Mouse (Mus musculus): ENCODE measurements around the gene Arhgap32. TPM values are rescaled to one million over a fixed set of nuclear protein-coding genes. Genes with fewer than 3 reads are reported as not detected.

Gene Arhgap32
- total RNA-seq, 4 experiments from 2014 or later, result 403 to 500 (median 438) TPM

DNA sequence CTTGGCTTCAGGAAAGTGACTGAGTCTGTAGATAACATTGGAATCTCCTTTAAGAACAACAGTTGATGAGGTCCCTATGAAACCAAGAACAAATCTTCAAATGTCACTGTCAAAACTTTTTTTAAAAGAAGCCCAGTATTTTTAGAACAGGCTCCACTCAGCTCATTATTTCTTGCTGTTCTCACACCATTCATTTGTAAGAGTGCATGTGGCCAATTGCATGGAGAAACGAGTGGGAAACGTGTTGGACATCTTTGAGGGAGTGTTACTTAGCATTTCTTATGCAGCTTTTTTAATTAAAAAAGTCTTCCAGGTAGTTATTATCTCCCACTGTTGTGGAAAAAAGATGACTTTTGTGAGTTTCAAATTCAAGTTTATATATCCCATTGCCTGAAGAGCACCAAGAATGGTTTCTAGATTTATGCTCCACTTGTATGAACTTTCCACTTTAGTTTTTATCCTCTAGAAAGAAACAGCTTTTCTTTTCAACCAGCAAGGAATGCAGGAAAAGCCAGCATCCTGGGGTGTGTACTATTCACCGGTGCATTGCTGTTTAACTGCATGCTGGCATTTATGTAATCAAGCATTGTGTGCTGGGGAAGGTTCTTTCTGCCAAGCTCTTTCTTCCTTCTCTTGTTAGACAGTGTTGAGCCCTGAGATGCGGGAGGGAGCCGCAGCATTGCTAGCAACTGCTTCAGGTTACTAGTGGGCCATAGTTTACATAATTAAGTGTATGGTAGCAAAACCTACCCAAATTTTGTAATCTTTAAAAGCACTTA, 76.5 kb downstream of the Arhgap32 start:
- no peak for DNase-seq (ENCODE audit: low spot score in 2 of 2)

DNA sequence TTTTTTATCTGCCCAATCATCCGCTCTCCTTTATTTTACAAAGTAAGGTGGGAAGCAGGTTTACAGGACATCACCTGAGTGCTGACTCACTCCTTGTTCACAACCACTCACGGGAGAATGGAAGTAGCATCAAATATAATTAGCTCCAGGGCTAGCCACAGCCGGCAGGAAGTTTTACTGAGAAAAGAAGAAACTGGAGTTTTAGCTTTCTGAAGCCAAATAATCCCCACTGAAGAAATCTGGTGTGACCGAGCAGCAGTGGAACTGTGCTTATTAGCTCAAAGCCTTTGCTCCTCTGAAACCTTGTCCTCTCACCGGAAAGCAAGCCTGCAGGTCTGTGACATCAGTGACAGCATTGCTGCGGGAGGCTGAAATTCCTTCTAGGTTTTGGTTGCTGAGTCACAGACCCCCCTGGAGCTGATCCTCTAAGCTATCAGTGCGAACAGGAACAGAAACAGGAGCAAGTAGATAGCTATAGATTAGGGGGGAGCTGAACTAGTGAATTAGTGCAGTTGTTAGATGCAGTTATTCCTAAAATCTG, 88.6 kb downstream of the Arhgap32 start:
- DNase-seq (ENCODE audit: low spot score in 2 of 2), result no peak

DNA sequence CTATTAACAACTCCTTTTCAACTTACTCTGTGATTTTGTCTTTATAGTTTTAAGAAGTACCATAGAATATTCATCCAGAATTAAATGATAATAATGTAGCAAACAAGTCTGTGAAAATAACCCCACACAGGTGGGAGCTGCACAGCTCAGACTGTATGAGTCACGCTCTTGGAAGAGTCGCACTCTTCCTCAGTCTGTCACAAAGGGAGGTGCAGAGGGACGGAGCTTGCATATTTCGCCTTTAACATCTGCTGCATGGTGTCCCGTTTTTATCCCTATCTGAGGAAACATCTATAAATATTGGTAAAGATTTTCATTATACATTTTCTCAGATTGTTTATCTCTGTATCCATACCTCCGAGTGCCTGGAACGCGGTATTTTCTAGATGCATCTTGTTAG, 91.2 kb downstream of the Arhgap32 start:
- peak in 1 of 2 experiments; percentile 60 for DNase-seq (ENCODE audit: low spot score in 2 of 2)

DNA sequence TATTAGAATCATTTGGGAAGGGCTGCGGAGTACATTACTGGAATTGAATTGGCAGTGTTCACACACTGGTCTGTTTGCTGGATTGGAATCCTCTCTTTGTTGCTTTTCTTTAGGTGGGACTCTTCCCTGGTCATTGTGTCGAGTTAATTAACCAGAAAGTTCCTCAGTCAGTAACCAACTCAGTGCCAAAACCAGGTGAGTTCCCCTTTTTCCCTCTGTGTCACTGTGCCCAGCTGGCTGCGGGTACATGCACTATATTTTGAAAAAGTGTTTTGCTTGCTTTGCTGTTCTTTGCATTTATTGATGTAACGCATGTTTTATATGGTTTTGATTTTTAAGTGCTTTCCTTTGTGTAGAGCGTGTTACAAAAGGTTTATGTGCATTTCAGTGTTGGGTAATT, 92.1 kb downstream of the Arhgap32 start:
- DNase-seq (ENCODE audit: low spot score in 2 of 2), result no peak

DNA sequence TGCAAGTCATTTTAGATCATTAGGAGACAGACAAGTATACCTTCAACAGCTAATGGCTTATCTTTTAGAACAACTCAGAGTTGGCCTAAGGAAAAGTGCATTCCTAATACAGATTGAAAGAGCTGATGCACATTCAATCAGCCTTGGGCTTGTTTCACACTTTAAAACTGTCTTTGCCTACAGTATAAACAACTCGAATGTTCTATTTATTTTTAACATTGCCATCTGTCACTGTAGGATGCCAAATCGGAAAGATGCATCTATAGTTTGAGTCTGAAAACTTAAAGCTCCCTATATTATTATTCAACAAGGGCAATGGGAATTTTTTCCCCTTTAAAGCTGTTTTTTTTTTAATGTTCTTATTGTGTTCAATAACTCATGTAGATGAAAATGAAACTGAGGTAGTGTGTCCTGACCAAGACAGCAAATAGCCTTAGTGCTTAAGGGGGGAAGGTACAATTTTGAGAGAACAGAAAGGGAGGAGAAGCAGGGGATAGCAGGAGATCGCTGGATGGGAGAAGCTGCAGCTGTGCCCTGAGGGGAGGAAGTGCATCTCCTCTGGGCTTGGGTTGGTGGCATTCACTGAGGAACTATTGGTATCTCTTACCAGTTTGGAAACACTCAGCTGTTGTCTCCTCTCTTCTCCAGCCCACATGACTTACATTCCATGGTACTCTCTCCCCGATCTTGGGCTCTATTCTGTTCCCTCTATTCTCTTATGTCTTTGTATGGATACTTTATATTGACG, 101.1 kb downstream of the Arhgap32 start:
- DNase-seq (ENCODE audit: low spot score in 2 of 2), result no peak

DNA sequence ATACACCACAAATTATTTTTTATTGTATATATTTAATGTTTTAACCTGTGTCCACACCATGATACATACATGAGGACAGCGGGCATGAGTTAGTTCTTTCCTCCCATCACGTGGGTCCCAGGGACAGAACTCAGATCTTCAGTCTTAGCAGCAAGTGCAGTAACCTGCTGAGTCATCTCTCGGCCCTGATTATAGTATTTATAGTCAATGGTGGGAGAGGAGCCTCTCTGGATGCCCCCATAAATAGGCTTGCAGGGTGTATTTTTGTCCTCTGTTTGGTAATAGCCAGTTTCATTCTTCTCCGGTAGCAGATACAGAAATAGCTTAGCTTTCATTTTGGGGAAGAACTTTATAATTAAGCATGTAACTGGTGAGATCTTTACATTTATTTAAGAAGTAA, 103.5 kb downstream of the Arhgap32 start:
- DNase-seq (ENCODE audit: low spot score in 2 of 2), result no peak

DNA sequence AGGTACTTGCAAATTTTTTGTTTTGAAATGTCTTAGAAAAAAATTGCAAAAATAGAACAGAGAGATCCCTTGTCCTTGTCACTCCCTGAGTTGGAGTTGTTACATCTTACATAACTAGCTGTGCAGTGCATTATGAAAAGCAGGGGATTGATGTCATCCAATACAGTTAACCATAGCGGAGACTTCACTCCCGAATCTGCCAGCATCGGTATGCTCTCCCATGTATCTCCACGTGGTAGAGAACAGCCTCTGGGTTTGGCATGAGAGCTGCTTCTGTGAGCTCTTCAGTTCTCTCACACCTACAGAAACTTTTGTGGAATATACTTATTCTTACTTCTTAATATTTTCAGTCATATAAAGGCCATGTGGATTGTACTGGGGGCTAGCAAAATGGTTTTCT, 106.2 kb downstream of the Arhgap32 start:
- peak in 1 of 2 experiments; percentile 65 for DNase-seq (ENCODE audit: low spot score in 2 of 2)

DNA sequence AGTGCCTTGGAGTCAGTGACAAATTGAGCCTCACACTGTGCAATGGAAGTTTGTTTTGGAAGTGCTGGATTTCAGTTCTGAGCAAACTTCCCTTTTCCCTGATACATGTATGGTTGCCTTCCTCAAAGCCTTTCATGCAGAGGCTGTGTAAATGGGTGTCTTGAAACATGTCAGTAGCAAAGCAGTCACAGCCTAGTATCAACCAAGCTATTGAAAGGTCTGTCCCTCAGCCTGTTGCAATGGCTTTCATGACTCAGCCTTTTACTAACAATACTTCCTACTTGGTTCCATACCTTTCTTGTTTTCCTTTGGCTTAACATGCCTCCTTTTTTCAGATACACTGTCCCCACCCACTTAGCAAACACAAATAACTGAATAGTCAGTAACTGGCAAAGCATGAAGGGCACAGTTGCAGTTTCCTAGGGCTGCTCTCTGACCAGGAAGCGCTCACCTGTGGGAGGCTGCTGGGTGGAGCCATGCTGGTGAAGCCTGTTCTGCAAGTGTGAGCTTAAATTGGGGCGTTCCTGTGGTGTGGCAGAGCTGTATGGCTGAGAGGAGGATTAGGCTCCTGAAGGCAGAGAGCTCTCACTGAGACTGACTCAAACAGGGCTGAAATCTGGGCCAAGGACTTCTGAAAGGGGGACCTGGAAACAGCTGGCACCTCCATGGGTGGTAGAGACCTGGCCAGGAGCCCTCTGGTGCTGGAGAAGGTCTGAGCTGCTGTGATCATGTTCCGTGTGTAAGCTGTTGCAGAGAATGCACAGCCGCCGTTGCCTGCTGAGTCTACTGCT, 108.0 kb downstream of the Arhgap32 start:
- peak; percentile 5 to 73 for DNase-seq (ENCODE audit: low spot score in 2 of 2)

DNA sequence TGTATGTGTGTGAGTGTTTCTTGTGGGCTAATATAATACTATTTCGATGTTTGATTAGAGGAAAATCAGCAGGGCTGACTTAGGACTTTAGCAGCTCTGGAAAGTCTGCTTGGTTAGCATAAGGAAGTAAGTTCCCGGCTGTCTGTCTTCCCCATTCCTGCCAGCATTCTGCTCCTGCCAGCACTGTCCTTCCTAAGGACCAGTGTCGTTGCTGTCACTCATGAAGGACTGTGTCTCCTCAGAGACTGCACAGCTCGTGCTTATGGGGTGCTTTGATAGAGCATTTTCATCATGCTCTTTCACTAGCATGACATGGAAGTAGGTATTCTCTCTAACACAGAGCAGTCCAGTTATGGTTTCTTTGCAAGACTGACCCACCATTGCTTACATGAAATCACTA, 109.0 kb downstream of the Arhgap32 start:
- peak in 1 of 2 experiments; percentile 20 for DNase-seq (ENCODE audit: low spot score in 2 of 2)

DNA sequence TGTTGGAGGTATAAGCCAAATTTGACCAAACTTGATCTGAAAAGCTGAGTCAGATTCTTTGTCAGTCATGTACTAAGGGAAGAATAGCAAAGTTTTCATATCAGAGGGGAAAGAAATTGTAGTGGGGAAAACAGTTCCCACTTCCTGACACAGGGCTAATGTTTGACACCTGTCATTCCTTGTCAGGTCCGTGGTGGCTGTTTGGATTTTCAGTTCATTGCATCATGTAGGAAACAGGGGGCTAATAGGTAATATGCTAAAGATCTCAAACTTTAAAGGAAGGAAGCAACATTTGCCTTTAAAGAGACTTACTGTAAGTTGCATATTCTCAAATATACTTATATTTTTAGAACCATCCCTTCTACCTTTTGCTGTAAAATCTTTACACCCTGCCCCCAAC, 109.6 kb downstream of the Arhgap32 start:
- no peak for DNase-seq (ENCODE audit: low spot score in 2 of 2)

DNA sequence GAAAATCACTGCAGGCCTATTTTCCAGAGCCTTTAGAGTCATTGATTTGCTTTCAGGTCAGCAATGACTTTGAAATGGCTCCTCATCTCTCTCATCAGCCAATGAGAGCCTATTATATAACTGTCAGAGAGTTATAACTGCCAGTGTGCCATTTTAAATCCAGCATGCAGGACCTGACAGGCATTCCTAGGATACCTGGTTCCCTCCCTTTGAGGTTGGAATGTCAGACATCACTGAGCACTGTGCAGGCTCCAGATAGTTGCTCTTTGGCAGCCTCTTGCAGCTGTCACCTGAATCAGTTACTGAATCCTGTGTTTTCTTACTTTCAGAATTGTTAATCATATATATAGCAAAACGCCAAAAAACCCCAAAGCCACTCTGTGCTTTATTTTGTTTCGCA, 111.1 kb downstream of the Arhgap32 start:
- peak in 1 of 2 experiments; percentile 11 for DNase-seq (ENCODE audit: low spot score in 2 of 2)

DNA sequence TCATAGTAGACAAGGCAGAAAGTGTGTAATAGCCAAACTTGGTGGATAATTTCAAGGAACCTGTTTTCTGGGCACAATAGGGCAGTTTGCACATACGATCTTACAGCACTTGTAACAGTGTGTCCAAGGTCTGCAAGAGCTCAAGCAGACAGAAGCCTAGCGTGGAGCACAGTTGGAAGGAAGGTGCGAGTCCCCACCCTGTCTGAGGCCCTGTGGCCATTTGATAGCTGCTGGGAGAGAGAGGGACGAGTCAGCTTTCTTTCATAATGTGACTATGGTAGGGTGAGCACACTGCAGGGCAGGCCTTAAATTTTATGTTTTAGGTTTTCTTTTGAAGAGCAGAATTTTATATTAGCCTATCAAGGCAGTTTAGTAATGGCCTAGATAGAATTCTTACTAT, 117.7 kb downstream of the Arhgap32 start:
- peak in 1 of 2 experiments; percentile 2 for DNase-seq (ENCODE audit: low spot score in 2 of 2)

DNA sequence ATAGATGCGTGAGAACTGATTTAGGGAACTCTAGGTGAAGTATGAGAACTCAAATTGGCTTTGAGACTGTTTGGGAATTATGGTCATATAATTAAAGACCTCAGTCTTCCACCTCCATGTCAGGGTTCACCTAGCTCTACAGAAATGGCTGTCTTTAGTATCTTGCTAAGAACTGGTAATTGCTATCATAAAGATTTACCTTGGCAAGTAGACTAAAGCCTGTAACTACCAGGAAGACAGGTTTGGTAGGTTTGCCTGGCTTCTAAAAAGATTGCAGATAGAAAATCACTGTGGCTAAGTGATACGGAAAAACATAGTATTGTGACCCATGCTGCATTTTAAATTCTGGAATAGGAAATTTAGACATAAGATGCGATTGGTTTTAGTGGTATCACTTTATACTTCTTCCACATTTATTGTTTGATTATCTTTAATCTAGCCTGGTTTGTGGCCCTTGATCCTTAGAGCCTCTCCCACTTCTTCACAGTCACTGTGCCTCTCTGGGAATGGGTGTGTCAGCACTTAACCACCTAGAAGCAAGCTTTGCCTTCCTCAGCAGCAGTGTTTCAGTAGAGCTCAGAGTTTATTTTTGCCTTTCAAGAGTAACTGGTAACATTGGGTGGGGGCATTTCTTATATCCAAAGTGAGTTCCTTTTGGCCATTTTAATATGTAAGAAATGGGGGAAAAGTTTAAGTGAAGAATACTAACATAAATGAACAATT, 119.0 kb downstream of the Arhgap32 start:
- no peak for DNase-seq (ENCODE audit: low spot score in 2 of 2)

DNA sequence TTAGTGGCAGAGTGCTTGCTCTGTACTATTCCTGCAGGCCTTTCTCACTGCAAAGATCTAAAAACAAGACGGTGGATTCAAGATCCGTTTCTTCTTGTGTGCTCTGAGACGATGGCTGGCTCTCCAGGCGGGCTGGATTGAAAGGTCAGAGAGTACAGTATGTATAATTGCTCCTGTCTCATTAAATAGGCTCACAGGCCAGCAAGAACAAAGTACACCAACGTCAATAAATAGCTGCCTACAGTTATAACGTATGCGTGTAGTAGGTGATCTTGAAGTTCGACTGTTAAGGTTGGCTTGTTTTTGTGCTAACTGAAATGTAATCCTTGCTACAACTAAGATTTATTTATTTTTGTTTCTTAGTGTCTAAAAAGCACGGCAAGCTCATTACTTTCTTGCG, 123.0 kb downstream of the Arhgap32 start:
- DNase-seq (ENCODE audit: low spot score in 2 of 2), result peak in 1 of 2 experiments; percentile 3

DNA sequence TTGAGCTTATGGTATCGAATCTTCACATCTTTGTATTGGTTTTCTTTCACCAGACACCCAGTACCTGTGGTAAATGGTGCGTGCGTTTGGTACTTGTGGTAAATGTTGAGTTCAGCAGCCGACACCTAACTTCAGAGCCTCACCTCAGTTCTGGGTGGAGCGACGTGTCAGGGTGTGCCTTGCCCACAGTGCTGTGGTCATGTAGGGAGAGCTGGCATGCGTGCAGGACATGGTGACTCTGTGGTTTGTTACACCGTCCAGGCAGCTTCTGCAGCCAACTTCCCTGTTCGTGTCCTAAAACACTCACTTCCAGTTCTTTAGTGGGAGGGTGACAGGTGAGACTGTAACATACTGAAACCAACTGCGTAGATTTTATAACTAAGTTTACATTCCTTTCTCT, 123.5 kb downstream of the Arhgap32 start:
- DNase-seq (ENCODE audit: low spot score in 2 of 2), result peak in 1 of 2 experiments; percentile 2

DNA sequence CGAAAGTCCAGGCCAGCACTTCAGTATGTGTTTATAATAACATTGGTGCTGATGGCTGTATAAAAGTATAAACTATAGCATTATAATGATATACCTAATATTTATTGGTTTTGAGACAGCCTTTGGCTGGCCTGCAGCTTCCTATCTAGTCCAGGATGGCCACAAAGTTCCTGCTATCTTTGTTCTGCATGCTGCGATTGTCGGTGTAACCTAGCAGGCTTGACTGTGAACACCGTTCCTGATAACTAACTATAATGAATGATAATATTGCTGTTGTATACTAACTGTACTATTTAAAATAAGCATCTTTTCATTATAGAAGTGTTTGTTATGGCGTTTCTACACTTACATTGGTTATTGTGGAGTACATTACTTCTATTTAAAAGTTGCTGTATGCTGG, 124.5 kb downstream of the Arhgap32 start:
- peak in 1 of 2 experiments; percentile 2 for DNase-seq (ENCODE audit: low spot score in 2 of 2)

DNA sequence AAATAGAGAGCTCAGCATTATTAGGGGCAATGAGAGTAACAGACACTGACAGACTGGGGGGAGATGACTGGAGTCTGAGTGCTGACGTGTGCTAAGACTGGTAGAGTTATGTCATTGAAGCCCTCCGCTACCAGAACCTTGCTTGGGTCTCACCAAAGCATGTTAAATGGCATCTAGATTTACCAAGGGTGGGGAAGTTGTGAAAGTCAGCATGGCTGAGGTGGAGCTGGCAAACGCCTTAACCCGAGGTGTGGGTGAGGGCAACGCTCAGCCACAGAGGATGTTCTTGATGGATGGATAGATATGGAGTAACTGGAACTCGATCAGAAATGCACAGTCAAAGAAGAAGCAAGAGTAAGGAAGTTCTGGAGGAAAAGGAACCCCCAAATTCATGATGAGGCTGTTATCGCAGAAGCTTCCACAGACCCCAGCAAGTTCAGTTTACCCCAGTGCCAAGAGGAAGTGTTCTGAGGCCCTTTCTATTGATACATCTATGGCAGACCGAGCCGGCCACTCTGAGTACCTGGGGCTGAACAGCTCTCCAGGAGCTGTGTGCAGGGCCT, 125.8 kb downstream of the Arhgap32 start:
- peak in 1 of 2 experiments; percentile 2 for DNase-seq (ENCODE audit: low spot score in 2 of 2)

DNA sequence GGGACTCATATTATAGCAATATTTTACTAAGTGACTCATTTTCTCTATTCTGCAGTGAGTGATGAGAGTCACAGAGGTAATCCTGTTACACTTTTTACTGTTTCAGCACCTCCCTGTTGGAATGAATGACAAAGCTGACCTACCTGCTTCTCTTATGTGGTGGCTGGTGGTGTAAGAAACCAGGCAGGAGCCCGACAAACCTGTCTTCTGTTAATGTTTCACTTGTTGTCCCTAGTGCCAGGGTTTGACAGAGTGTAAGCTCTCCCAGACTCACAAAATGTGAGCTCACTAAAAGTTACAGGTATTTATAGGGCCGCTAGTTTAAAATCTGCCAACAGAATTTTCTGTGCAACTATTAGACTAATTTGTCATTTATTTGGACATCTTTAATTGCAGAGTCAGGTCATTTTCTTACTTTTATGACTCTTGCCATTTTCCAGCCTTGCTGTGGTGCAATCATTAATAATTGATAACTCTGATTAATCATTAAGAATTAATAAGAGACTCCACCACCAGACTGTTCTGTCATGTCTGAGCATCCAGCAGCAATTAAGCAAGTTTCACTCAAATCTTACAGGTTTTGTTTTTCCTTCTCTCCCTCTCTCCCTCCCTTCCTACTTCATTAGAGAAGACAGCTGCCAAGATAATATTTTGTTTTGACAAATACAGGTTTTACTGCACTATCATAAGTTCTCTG, 127.1 kb downstream of the Arhgap32 start:
- no peak for DNase-seq (ENCODE audit: low spot score in 2 of 2)

DNA sequence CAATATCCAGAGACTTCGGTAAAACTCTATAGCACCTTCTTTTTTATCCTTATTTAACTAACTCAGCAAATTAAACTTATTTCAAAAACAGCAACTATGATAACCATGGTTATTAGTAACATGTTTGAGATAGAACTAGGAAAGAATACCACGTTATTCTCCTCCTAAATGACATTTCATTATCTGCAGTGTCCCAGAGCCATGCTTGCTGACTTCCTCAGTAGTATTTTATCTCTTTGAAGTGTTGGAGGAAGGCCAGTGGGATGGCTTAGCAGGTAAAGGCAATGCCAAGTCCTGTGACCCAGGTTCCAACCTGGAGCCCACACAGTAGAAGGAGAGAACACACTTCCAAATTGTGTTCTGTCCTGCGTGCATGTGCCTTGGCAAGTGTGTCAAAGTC, 129.3 kb downstream of the Arhgap32 start:
- peak in 1 of 2 experiments; percentile 1 for DNase-seq (ENCODE audit: low spot score in 2 of 2)
